Mouse (Mus musculus) kidney, embryonic 16.5 days (tissue): ENCODE measurements around the gene Serpine1. TPM values are rescaled to one million over a fixed set of nuclear protein-coding genes. Genes with fewer than 3 reads are reported as not detected.

Source experiments
- ATAC-seq: fragments of 200-750 bp; cut with Nextera tagmentation; 2 replicates; pipeline ENCODE4 v1.8.0; 2017; ENCODE audit warnings: moderate TSS enrichment; ENCODE audit not compliant: low FRiP score, low TSS enrichment
- H3K27ac ChIP-seq: fragments of 300-500 bp; sonication (generic); 2 replicates; pipeline ENCODE4 v1.5.1; 2014; ENCODE audit warnings: low read length
- H3K27me3 ChIP-seq: fragments of 300-500 bp; sonication (generic); 2 replicates; pipeline ENCODE4 v1.6.1; 2014; ENCODE audit warnings: low read length, control low read depth, mixed read lengths; ENCODE audit not compliant: insufficient read depth
- H3K36me3 ChIP-seq: fragments of 300-500 bp; sonication (generic); 2 replicates; pipeline ENCODE4 v1.6.1; 2014; ENCODE audit warnings: low read length, control low read depth, mixed read lengths; ENCODE audit not compliant: insufficient read depth
- H3K4me1 ChIP-seq: fragments of 300-500 bp; sonication (generic); 2 replicates; pipeline ENCODE4 v1.6.1; 2014; ENCODE audit warnings: low read length, control low read depth, mixed read lengths; ENCODE audit not compliant: insufficient read depth
- H3K4me2 ChIP-seq: fragments of 300-500 bp; sonication (generic); replicated peaks from 2 replicates; pipeline ENCODE4 v1.6.1; 2014; ENCODE audit warnings: low read depth, low read length
- H3K4me3 ChIP-seq: fragments of 300-500 bp; sonication (generic); 2 replicates; pipeline ENCODE4 v1.5.1; 2014; ENCODE audit warnings: mild to moderate bottlenecking, low read length
- H3K9ac ChIP-seq: fragments of 300-500 bp; sonication (generic); replicated peaks from 2 replicates; pipeline ENCODE4 v1.6.1; 2014; ENCODE audit warnings: low read length
- H3K9me3 ChIP-seq: fragments of 300-500 bp; sonication (generic); 2 replicates; pipeline ENCODE4 v1.6.1; 2016; ENCODE audit warnings: low read length, control low read depth
- WGBS: fragments of 180-500 bp; shearing (Covaris S2); extraction: QIAGEN DNeasy Blood & Tissue Kit; methylation state at CpG from one replicate; pipeline ENCODE4 v1.1.7; 2014; 5-methylcytosine and 5-hydroxymethylcytosine counted together
- polyA plus RNA-seq: library from polyadenylated mRNA; unstranded; fragments of >200 nt; fragmentation: Nextera tagmentation; extraction: Ambion mirVana; gene quantifications from 2 replicates; pipeline ENCODE4 v1.2.1, GENCODE M21; 2015

Serpine1 gene
- polyA plus RNA-seq, 1 experiment from 2014 or later, result 0.29 TPM

- Histone ChIP-seq H3K4me1 (peaks cover 7% of the 10 kb centered on the region), H3K9ac (no peak overlapping the region), H3K27me3 (no peaks in the 10 kb centered on the region), H3K4me3 (no peak overlapping the region), H3K4me2 (no peak overlapping the region), H3K27ac (no peak overlapping the region), H3K9me3 (peaks cover 4% of the 10 kb centered on the region; the same call in 1 of the 2 replicates), H3K36me3 (peaks cover 31% of the 10 kb centered on the region)
- WGBS, result 92% methylated on average over 12 of the region's 12 CpGs
- no peak for ATAC-seq
These were observed 38.8 kb upstream of the Serpine1 start for GRCm38 (mm10) chr5:137110863-137111262.

GRCm38 (mm10) chr5:137109941-137110593 lies 38.0 kb upstream of the Serpine1 start:
- no peak for ATAC-seq
- Histone ChIP-seq H3K9me3 (peaks cover 4% of the 10 kb centered on the region; the same call in 1 of the 2 replicates), H3K4me1 (peaks cover 2% of the 10 kb centered on the region), H3K36me3 (peaks cover 31% of the 10 kb centered on the region), H3K4me3 (no peak overlapping the region), H3K27me3 (no peaks in the 10 kb centered on the region), H3K27ac (no peak overlapping the region), H3K4me2 (no peak overlapping the region), H3K9ac (no peak overlapping the region)
- 58% methylated on average over 25 of the region's 25 CpGs for WGBS

- H3K4me3 ChIP-seq, result no peak overlapping the region
- WGBS, result 61% methylated on average over 6 of the region's 6 CpGs
- no peak overlapping the region for H3K4me2 ChIP-seq
- H3K36me3 ChIP-seq, result peaks cover 15% of the 10 kb centered on the region
- no peak for ATAC-seq
- H3K4me1 ChIP-seq, result no peaks in the 10 kb centered on the region
- H3K27me3 ChIP-seq, result no peaks in the 10 kb centered on the region
- no peak overlapping the region for H3K27ac ChIP-seq
- H3K9me3 ChIP-seq, result no peaks in the 10 kb centered on the region; the same call in 1 of the 2 replicates
- H3K9ac ChIP-seq, result no peak overlapping the region
These were observed 36.0 kb upstream of the Serpine1 start for GRCm38 (mm10) chr5:137108111-137108510.

- no peak overlapping the region for H3K4me2 ChIP-seq
- ATAC-seq, result no peak; the same call in 1 of the 2 replicates
- no peaks in the 10 kb centered on the region for H3K27me3 ChIP-seq
- peaks cover 10% of the 10 kb centered on the region for H3K36me3 ChIP-seq
- H3K4me3 ChIP-seq, result no peak overlapping the region
- WGBS, result 62% methylated on average over 8 of the region's 8 CpGs
- no peak overlapping the region for H3K27ac ChIP-seq
- no peaks in the 10 kb centered on the region; the same call in 1 of the 2 replicates for H3K4me1 ChIP-seq
- H3K9ac ChIP-seq, result no peak overlapping the region
- H3K9me3 ChIP-seq, result no peaks in the 10 kb centered on the region; the same call in 1 of the 2 replicates
These were observed 35.6 kb upstream of the Serpine1 start for GRCm38 (mm10) chr5:137107670-137108069.

GRCm38 (mm10) chr5:137107024-137107423 lies 35.0 kb upstream of the Serpine1 start:
- 4% methylated on average over 6 of the region's 6 CpGs for WGBS

GRCm38 (mm10) chr5:137106434-137106833 lies 34.4 kb upstream of the Serpine1 start:
- WGBS, result 73% methylated on average over 4 of the region's 4 CpGs
- no peak for ATAC-seq

More at GRCm38 (mm10) chr5:137107024-137107423, 35.0 kb upstream of the Serpine1 start:
- no peak overlapping the region for H3K9ac ChIP-seq
- no peaks in the 10 kb centered on the region; the same call in 1 of the 2 replicates for H3K4me1 ChIP-seq
- H3K4me2 ChIP-seq, result no peak overlapping the region
- ATAC-seq, result 0 out of 2 replicates have a peak, but pooled peaks have one; percentile 13
- no peaks in the 10 kb centered on the region for H3K9me3 ChIP-seq
- no peaks in the 10 kb centered on the region for H3K27me3 ChIP-seq
- H3K36me3 ChIP-seq, result peaks cover 7% of the 10 kb centered on the region; the same call in 1 of the 2 replicates
- no peak overlapping the region for H3K4me3 ChIP-seq
- no peak overlapping the region for H3K27ac ChIP-seq

GRCm38 (mm10) chr5:137103969-137104368 lies 31.9 kb upstream of the Serpine1 start:
- no peak for ATAC-seq
- H3K9me3 ChIP-seq, result no peaks in the 10 kb centered on the region

More at GRCm38 (mm10) chr5:137106434-137106833, 34.4 kb upstream of the Serpine1 start:
- Histone ChIP-seq H3K4me3 (no peak overlapping the region), H3K9ac (no peak overlapping the region), H3K27ac (no peak overlapping the region), H3K27me3 (no peaks in the 10 kb centered on the region), H3K36me3 (peaks cover 6% of the 10 kb centered on the region; the same call in 1 of the 2 replicates), H3K4me2 (no peak overlapping the region), H3K9me3 (no peaks in the 10 kb centered on the region), H3K4me1 (no peaks in the 10 kb centered on the region; the same call in 1 of the 2 replicates)

GRCm38 (mm10) chr5:137102575-137103522 lies 30.8 kb upstream of the Serpine1 start:
- H3K27ac ChIP-seq, result no peak overlapping the region
- no peaks in the 10 kb centered on the region for H3K36me3 ChIP-seq
- H3K4me2 ChIP-seq, result no peak overlapping the region
- no peak overlapping the region for H3K9ac ChIP-seq
- H3K9me3 ChIP-seq, result no peaks in the 10 kb centered on the region
- WGBS, result 67% methylated on average over 28 of the region's 28 CpGs
- no peak for ATAC-seq
- H3K4me3 ChIP-seq, result no peak overlapping the region
- no peaks in the 10 kb centered on the region; the same call in 1 of the 2 replicates for H3K4me1 ChIP-seq
- no peaks in the 10 kb centered on the region for H3K27me3 ChIP-seq

More at GRCm38 (mm10) chr5:137103969-137104368, 31.9 kb upstream of the Serpine1 start:
- Histone ChIP-seq H3K27me3 (no peaks in the 10 kb centered on the region), H3K36me3 (no peaks in the 10 kb centered on the region), H3K4me1 (no peaks in the 10 kb centered on the region; the same call in 1 of the 2 replicates), H3K4me3 (no peak overlapping the region), H3K9ac (no peak overlapping the region), H3K4me2 (no peak overlapping the region), H3K27ac (no peak overlapping the region)
- 91% methylated on average over 2 of the region's 2 CpGs for WGBS

GRCm38 (mm10) chr5:137102078-137102477 lies 30.0 kb upstream of the Serpine1 start:
- H3K4me3 ChIP-seq, result no peak overlapping the region
- H3K4me1 ChIP-seq, result no peaks in the 10 kb centered on the region; the same call in 1 of the 2 replicates
- no peak for ATAC-seq
- no peaks in the 10 kb centered on the region for H3K27me3 ChIP-seq
- H3K36me3 ChIP-seq, result no peaks in the 10 kb centered on the region
- no peak overlapping the region for H3K9ac ChIP-seq
- no peak overlapping the region for H3K4me2 ChIP-seq
- H3K27ac ChIP-seq, result no peak overlapping the region
- WGBS, result 71% methylated on average over 10 of the region's 10 CpGs
- no peaks in the 10 kb centered on the region for H3K9me3 ChIP-seq
